In genomic region chr1:171821331-171821730, GRCm38 (mm10) we compare ENCODE assay signal across 19 mouse cellular contexts. TPM values are rescaled to one million over a fixed set of nuclear protein-coding genes. Genes with fewer than 3 reads are reported as not detected.
DNase-seq lines count a peak whose midpoint lies in the region; ATAC-seq lines count a peak whose summit lies in the region.
"Had no signal": no experiment of that assay in that cellular context is flagged by ENCODE, and none has a peak within 500 bp of the region (broad histone marks: within the 10 kb centered on the region; RNA-seq: fewer than 3 reads in every experiment).

No protein-coding gene starts in this region.

- ATAC-seq in common myeloid progenitor, adult 5-6 weeks (replicated peaks; ENCODE audit: low read depth, poor library complexity, severe bottlenecking): peak; percentile 16; the same call in 1 of the 2 replicates
- ATAC-seq in neutrophil, adult 5-6 weeks (ENCODE audit: extremely low read depth, insufficient number of reproducible peaks, low FRiP score, poor library complexity, severe bottlenecking): peak; percentile 62
- ATAC-seq: CD4-positive, CD25-positive, alpha-beta regulatory T cell, adult 4 months; forebrain, embryonic 15.5 days; intestine, embryonic 15.5 days; Patski had no signal

- DNase-seq in A20 (ENCODE audit: low read depth, low spot score) (peak; percentile 66), ES-CJ7 (ENCODE audit: low read depth, low spot score) (peak; percentile 79), adipocyte (ENCODE audit: low spot score) (no peak)
- no peak for DNase-seq in embryo, embryonic 9.5 days (ENCODE audit: extremely low spot score)
- DNase-seq in embryo, embryonic 10 days (ENCODE audit: low spot score): no peak
- DNase-seq: adrenal gland, postnatal 10 days; B cell, adult 2 months; cerebellum, adult 11 months; cerebellum, adult 8-10 months; cerebellum, postnatal 14 days; gastrocnemius, postnatal 36 days; heart, adult 2 months; heart, postnatal 14 days had no signal

RNA-seq across cellular contexts. Expression of gene Cd84, which starts 18.2 kb away (rescaled TPM):
- 63.3 and 80.2 TPM in 2 replicates for total RNA-seq in common myeloid progenitor, adult 5-6 weeks (2017)
- total RNA-seq in neutrophil, adult 5-6 weeks (2017): 346 and 366 TPM in 2 replicates

RNA-seq across cellular contexts. Expression of gene Slamf1, which starts 54.4 kb away (rescaled TPM):
- total RNA-seq in common myeloid progenitor, adult 5-6 weeks (2017): 4.1 and 4.6 TPM in 2 replicates
- 24.2 and 25.7 TPM in 2 replicates for total RNA-seq in neutrophil, adult 5-6 weeks (2017)

Comparison
In these comparisons a context has a peak if more than half of its experiments do, and no peak if none do; other contexts are left out.
1. DNase-seq: peak in A20 (single experiment) and ES-CJ7 (single experiment); none in embryo, embryonic 9.5 days (single experiment), embryo, embryonic 10 days (single experiment) and adipocyte (single experiment).